Mouse (Mus musculus): ENCODE results near the gene Ctsw.
"Not testable (repeated sequence)": the region's sequence is repeated elsewhere in the genome, so short reads cannot be mapped to it uniquely, and the experiment has no call there.

Ctsw gene

GRCm38 (mm10) chr19:5468374-5468773 lies at the start of gene Ctsw:
Ctsw (minus strand) TSS chr19:5468507.
- no peak for DNase-seq (ENCODE audit: low spot score in 2 of 2)

GRCm38 (mm10) chr19:5516906-5517505 lies 48.7 kb upstream of the Ctsw start:
- no peak for DNase-seq (ENCODE audit: low spot score in 2 of 2)

- no peak for DNase-seq (ENCODE audit: low spot score in 2 of 2)
Measured at GRCm38 (mm10) chr19:5515840-5516777, 47.8 kb upstream of the Ctsw start.

DNA sequence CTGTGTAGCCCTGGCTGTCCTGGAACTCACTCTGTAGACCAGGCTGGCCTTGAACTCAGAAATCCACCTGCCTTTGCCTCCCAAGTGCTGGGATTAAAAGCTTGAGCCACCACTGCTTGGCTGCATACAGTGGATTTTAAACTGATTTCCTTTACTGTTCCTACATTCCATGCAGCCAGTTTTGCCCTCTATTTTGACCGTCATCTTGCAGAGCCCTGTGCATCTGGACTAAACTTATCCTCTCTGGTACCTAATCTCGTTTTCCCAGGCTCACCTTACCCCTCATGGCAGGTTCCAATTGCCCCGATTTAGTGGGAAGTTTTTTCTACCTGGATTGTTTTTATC lies 44.7 kb upstream of the Ctsw start:
- DNase-seq (ENCODE audit: low spot score in 2 of 2) = no peak

- no peak for DNase-seq (ENCODE audit: low spot score in 2 of 2)
Measured at GRCm38 (mm10) chr19:5512091-5513004, 44.0 kb upstream of the Ctsw start.

- DNase-seq (ENCODE audit: low spot score in 2 of 2) = no peak
Measured at GRCm38 (mm10) chr19:5511074-5511632, 42.8 kb upstream of the Ctsw start.

DNA sequence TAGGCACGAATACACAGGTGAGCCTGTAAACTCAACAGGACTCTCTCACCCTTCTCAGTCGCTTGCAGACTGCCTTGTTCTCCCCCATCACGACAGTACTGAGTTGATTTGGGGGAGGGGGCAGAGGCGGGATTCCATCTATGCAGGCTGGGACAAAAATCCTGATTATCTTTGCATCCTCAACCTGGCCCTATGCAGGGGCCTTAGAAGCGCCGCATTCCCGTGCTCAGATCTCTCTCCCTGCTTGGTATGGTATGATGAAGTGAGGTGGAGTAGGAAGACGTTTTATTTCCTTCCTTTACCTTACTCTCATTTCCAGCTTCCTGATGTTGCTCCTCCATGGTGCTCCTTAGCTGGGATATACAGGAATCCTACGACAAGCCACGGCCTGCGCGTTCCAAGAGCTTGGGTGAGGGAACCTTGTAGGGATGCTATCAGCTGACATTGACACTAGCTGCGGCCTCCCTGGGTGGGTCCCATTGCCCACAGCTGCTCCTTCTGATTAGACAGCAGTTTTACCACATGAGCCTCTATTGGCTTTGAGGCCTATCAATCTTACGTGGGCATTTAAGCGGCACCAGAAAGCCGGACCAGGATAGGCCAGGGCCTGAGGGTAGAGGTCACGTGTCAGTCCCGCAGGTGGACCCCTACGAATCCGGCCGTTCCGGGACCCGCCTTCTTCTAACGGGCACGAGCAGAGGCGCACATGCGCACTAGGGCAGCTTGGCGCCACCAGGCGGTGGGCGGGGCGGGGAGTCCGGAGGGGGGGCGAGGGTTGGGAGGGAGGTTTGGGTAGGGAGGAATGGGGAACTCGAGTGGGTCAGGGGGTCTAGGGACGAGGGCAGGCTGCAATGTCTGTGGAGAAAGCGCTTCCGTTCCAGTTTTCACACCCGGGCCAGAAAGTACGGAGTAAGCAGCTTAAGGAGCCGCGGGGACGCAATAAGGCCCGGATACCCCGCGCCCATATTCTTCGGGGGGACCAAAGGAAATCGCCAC lies 42.0 kb upstream of the Ctsw start, which contains the start of gene Snx32:
Gene Snx32 (minus strand): TSS at position 508 of the 996 bp plus-strand sequence.
- DNase-seq (ENCODE audit: low spot score in 2 of 2) = peak; percentile 98 to 99

DNA sequence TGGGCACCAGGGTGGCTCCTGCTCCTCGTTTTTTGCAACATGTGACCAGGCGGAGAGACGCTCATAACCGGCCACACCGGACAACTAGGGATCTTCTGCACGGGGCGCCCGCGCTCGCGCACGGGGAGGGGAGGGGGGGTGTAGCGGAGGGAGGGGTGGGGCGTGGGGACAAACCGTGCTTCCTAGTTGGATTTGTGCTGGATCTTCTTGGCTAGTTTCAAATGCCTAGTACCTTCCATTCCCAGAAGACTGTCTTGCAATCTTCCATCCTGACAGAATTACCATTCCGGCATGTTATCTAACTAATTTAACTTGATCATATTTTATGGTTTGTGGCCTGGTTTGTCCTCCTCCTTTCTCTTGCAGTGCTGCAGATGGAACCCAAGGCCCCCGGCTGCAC lies 35.4 kb upstream of the Ctsw start, which contains the start of gene 1700020D05Rik:
Gene 1700020D05Rik (minus strand): TSS at position 101 of the 400 bp plus-strand sequence.
- DNase-seq (ENCODE audit: low spot score in 2 of 2) = no peak

DNA sequence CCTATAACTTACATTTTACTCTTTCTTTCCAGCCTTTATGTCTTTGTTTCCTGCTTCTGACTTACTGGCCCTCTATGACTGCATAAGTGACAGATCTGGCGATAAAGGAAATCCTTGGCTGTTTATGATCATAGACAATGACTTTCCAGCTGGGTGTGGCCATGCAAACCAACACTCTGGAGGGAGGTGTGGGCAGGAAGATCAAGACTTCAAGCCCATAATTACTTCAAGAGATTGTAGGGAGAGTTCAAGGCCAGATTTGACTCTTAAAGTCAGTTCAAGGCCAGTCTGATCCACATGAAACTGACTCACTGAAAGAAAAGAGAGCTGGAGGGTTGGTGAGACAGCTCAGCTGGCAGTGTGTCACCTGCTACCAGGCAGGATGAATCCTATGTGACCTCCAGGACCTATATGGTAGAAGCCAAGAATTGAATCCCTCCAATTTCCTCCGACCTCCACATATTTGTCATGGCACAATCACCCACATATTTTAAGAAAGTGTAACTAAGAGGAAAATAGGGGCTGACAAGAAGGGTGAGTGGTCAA lies 32.1 kb upstream of the Ctsw start:
- DNase-seq (ENCODE audit: low spot score in 2 of 2) = no peak

DNA sequence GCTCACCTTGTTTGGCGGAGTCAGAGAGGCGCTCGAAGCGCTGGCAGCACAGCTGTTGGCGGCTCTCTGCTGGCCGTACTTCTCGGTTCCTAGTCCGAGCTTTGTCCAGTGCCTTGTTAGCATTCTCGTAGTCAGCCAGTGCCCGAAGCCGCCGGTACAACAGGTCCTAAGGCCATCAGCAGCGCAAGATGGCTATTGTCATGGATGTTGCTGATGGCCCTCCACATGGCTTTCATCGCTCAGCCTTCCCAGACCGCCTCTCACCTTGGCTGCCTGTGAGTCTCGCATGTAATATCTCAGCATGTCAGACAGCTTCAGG lies 27.7 kb upstream of the Ctsw start:
- DNase-seq (ENCODE audit: low spot score in 2 of 2) = no peak

DNA sequence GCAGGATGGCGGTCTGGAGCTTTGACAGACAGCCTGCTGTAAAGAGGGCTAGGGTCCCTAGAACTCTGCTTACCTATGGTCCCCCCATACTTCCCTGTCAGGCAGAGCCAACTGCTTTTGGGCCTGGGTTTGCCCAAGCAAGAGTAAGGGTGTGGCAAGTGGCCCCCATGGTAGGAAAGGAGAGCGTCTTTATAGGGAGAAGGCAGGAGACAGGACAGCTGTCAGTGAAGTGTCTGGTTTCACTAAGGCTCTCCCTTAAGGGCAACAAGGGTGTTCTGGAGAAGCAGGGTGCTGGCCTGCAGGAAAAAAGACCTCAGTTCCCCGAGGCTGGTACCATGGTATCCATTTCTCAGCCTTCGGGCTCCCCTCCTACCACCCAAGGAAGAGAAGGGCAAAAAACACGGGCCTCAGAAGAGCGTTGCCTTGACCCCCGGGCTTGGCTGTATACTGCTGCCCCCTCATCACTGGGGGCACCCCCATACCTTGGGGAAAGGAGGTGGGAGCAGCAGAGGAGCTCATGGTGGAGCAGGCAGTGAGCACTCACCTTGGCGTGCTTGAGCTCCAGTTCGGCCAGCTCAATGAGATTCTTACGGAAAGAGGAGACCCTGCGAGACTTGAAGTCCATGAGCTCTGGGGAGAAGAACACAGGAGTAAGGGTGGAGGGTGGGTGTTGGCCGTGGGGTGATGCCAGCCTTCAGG lies 27.2 kb upstream of the Ctsw start:
- no peak for DNase-seq (ENCODE audit: low spot score in 2 of 2)

DNA sequence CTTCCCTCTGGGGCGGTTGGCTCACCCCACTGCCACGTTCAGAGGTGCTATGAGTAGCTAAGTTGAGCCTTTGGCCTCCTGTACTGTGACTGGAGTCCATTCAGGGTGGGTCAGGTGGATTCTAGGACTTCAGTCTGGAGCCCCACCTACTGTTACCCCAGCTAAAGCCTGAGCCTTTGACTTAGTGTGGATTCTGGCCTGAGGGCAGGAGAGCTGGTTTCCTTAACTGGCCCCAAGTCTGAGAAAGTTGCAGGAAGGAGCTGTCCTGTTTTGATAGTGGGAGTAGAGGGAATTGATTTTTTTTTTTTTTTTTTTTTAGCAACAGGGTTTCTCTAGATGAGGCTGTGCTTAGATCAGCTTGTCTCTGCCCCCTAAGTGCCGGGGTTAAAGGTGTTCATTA lies 26.0 kb upstream of the Ctsw start:
- no peak for DNase-seq (ENCODE audit: low spot score in 2 of 2)

- DNase-seq (ENCODE audit: low spot score in 2 of 2) = not testable (repeated sequence)
Measured at GRCm38 (mm10) chr19:5493301-5493721, 25.0 kb upstream of the Ctsw start.

DNA sequence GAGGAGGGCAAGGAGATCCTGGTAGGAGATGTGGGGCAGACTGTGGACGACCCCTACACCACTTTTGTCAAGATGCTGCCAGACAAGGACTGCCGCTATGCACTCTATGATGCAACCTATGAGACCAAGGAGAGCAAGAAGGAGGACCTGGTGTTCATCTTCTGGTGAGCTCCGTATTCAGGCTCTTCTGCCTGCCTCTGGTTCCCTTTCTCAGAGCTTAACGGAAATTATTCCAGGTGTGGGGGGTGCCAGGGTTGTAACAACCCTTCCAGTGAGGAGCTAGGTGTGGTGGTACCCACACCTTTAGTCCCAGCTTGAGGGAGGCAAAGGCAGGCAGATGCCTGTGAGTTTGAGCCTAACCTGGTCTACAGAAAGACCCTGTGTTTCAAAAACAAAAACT lies 24.3 kb upstream of the Ctsw start:
- DNase-seq (ENCODE audit: low spot score in 2 of 2) = no peak

GRCm38 (mm10) chr19:5490898-5491708 lies 22.8 kb upstream of the Ctsw start:
- peak; percentile 82 to 86 for DNase-seq (ENCODE audit: low spot score in 2 of 2)

GRCm38 (mm10) chr19:5490313-5490897 lies 22.1 kb upstream of the Ctsw start, which contains the start of gene Cfl1:
Cfl1 (plus strand) TSS chr19:5490455.
- DNase-seq (ENCODE audit: low spot score in 2 of 2) = peak; percentile 95 to 97

DNA sequence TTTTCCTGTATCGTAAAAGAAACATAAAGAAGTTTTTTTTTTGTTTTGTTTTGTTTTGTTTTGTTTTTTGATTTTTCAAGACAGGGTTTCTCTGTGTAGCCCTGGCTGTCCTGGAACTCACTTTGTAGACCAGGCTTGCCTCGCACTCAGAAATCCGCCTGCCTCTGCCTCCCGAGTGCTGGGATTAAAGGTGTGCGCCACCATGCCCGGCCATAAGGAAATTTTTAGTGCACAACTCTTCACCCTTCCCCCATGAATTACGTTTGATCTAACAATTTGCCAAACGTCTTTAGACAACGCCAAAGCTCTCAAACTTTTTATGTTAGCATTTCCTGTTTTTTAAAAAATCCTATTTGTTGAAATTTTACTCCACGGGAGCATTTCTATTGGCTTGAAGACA lies 21.4 kb upstream of the Ctsw start:
- DNase-seq (ENCODE audit: low spot score in 2 of 2) = not testable (repeated sequence)

DNA sequence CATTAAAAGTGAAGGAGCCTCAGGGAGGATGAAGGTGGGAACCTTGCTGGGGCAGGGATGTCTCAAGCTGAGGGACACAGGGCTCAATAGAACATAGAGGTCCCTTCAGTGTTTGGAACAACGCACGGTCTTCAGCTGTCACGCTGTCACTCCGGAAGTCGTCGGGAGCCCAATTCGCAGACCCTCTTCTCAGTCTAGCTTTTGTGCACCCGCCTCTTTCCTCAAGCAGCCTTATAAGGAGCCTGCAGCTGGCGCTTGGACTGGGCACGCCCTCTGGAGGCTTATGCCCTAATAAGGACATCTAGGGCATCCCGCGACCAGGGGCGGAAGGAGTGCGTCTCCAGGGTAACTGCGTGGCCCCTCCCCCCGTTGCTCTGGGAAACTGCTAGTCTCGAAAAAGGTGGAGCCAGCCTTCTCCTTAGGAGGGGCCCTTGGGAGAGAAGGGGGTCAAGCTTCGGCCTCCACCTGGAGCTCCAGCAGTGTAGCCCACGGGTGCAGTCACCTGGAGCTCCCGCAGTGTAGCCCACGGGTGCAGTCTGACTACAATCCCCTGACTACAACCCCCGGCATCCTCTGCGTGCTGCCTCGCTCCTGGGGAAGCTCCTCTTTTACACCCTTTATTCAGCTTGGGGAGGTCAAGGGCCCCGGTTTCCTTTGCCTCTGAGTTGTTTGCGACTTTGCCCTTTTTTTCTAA lies 20.7 kb upstream of the Ctsw start:
- peak; percentile 96 to 98 for DNase-seq (ENCODE audit: low spot score in 2 of 2)

All from frontal cortex, postnatal 36 days (tissue).